Mouse (Mus musculus): ENCODE results near the gene Ptdss2. TPM values are rescaled to one million over a fixed set of nuclear protein-coding genes. Genes with fewer than 3 reads are reported as not detected.

Ptdss2 gene
- total RNA-seq (2021), result 10 to 100 TPM; 40.2 to 42.5 TPM

DNA sequence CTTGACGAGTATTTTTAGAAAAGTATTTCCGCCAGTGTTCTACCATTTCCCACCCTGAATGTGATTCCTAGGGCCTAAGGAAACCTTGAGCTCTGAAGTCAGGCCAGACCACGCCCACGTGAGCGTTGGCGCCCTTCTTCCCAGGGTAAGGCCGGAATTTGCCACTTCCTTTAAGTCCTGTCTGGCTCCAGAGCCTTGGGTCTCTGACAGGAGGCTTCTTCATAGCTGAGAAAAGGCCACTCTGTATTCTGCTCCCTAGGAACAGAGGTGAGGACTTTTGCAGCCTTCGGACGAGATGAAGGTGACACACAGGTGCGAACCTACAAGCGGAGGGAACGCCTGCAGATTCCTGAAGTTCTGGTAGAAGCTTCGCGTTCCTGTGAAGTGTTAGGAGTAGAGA is at the start of gene Ptdss2:
Ptdss2 (plus strand) TSS at position 138 of the 400 bp plus-strand sequence.
- DNase-seq, result peak; percentile 44

DNA sequence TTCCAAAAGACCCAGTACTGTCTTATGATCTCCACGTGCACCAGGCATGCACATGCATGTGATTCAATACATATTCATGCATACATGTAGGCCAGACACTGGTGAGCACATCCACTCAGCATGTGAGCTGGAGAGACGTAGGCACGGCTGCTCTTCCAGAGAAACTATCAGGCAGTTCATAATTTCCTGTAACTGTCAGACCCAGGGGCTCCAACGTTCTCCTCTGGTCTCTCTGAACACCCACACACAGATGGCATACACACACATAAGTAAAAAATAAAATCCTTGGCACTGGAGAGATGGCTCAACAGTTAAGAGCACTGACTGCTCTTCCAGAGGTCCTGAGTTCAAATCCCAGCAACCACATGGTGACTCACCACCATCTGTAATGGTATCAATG is 48.4 kb upstream of the Ptdss2 start:
- DNase-seq, result no peak

GRCm38 (mm10) chr7:141077841-141078240 is 44.3 kb upstream of the Ptdss2 start, which contains the start of gene Pkp3:
Pkp3 (plus strand) TSS chr7:141078218.
- no peak for DNase-seq

DNA sequence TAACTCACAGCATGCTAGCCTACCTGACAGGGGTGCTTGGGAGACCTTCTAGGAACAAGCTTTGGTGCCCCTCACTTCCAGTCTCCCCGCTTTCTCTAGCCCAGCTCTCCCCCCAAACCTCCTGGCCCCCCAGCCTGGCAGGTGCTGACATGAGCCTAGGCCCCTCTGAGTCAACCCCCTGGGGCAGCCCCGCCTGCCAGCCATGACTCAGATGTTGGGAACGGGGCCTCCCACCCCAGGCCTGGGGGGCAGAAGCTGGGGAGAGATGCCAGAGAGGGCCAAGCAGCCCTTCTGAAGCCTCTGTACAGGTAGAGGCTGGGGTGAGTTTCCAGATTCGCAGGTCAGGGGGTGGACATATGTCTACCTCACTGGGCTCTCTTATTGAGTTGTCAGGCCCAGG is 43.3 kb upstream of the Ptdss2 start:
- DNase-seq, result no peak

GRCm38 (mm10) chr7:141079481-141080449 is 42.4 kb upstream of the Ptdss2 start:
- DNase-seq, result no peak

- no peak for DNase-seq
Observed at GRCm38 (mm10) chr7:141087894-141088293, 34.3 kb upstream of the Ptdss2 start.

DNA sequence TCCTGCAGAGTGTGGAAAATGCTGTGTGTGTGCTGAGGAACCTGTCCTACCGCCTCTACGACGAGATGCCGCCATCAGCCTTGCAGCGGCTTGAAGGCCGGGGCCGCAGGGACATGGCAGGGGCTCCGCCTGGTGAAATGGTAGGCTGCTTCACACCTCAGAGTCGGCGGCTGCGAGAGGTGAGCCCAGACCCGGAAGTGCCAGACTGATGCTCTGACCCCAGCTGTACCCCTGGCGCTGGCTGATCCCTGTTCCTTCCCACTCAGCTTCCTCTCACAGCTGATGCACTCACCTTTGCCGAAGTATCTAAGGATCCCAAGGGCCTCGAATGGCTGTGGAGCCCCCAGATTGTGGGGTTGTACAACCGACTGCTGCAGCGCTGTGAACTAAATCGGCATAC is 33.7 kb upstream of the Ptdss2 start:
- no peak for DNase-seq

GRCm38 (mm10) chr7:141090228-141090627 is 32.0 kb upstream of the Ptdss2 start:
- DNase-seq, result no peak

- DNase-seq, result peak; percentile 86
Observed at GRCm38 (mm10) chr7:141092051-141092735, 30.0 kb upstream of the Ptdss2 start.

GRCm38 (mm10) chr7:141093950-141094349 is 28.2 kb upstream of the Ptdss2 start:
- DNase-seq, result no peak

DNA sequence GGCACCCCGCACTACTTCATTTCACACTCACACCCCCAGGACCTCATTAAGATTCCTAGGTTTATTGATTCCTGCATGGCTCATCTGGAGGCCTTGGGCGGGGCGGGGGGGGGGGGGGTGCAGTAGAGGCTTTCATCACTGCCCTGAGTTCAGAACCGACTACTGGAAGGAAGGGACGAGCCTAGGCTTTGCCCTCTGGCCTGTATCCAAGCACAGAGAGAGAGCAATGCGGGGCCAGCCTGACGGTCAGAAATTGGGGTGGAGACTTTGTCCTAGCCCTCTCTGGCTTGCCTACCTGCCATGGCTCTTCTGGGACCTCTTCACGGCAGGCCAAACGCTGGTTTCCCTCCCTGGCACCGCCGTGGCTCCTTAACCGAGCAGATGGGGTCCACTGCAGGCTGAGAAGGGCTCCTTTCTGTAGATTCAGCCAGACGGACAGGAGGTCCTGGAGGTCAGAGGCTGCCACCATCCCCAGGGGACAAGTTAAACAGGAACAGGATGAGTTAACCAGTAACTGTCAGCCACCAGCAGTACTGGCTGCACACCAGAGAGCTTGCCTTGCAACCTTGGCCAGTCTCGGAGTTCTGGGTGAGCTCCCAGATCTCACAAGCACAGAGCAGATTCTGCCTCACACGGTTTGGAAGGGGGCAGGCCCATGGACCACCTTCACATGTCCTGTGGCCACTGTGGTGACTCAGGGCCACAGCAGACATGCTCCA is 27.5 kb upstream of the Ptdss2 start:
- no peak for DNase-seq

GRCm38 (mm10) chr7:141096021-141096420 is 26.2 kb upstream of the Ptdss2 start:
- DNase-seq, result no peak

DNA sequence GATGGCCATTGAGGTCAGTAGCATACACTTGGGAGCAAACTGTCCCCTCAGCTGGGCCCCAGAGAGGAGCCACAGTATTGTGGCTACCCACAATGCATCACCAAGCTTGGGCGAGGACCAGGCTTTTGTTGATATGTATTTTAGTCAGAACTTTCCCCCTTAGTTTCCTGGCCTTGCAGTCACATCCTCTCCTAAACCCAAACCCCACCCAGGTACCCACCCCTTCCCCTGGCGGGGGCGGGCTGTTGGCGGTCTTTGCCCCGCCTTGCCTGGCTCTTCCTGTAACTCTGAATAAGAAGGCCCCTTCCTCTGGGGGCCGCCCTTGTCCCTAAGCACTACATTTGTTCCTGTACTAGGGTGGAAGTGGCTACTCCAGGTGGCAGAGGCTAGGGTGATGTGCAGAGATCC is 25.5 kb upstream of the Ptdss2 start:
- DNase-seq, result peak; percentile 72

DNA sequence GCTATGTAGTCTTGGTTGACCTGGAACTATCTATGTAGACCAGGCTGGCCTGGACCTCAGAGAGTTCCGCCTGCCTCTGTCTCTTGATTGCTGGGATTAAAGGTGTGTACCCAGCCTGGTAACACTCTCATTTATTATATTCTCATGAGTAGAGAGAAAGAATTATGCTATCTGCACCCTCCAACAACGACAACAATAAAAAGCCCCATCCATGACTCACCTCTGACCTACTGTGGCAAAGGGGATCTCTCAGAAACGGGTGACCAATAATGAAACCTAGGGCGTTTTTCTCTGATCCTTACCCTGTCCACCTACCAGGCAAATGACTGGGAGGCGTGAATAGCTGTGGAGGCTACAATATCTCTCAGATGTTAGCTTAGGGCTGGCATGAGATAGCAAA is 25.0 kb upstream of the Ptdss2 start:
- DNase-seq, result no peak

DNA sequence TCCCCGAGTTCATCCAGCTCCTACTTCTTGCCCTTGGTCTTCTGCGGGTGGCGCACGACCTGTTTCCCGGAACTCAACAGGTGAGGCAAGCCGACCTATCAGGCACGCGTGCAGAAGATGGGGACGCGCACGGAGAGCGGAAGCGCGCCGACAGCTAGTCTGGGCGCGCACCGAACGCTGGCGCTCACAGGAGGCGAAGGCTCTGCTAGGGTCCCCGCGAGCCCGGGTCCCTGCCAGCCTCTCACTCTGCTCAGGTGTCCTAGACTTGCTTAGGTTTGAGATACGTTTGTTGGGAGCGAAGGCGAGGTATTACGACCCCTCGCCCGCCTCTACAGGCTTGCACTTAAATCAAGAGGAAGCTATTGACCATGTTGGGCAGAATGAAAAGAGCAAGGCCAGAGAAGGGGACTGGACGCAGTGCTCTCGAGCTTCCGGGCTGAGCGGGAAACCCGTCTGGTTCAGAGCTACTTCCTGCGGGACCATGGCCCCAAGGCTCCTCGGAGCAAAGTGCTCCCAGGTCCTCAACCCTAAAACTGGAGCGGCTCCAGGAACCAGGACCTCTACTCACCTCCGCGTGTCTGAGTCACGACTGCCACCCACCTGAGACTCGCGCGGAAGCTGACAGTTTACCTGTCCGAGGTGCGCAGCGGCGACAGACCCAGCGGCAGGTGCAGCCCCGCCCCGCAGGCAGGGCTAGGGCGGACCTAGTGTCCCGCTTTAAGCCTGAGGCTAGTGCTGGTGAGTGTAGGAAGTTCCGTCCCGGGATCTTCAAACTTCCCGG is 22.1 kb upstream of the Ptdss2 start, which contains the start of gene Sigirr:
Sigirr (minus strand) TSS at position 662 of the 781 bp plus-strand sequence.
- peak; percentile 26 for DNase-seq

GRCm38 (mm10) chr7:141103161-141103560 is 19.0 kb upstream of the Ptdss2 start:
- no peak for DNase-seq

DNA sequence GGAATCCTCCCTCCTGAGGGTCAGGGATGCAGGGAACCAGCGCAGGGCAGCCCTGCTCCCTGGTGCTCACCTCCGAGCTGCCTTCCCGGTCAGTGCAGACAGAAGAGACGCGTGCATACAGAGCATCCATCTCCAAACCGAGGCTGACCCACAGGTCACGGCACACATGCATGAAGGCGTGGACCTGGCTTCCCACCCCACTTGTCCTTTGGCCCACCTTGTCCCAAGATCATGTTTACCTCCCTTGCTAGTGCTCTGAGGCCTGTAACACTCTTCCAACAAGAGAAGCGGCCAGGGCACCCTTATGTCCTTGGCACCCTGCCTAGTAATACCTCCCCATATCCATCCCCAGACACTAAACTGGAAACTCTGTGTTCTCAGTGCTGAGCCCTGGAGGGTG is 6.3 kb upstream of the Ptdss2 start:
- no peak for DNase-seq

DNA sequence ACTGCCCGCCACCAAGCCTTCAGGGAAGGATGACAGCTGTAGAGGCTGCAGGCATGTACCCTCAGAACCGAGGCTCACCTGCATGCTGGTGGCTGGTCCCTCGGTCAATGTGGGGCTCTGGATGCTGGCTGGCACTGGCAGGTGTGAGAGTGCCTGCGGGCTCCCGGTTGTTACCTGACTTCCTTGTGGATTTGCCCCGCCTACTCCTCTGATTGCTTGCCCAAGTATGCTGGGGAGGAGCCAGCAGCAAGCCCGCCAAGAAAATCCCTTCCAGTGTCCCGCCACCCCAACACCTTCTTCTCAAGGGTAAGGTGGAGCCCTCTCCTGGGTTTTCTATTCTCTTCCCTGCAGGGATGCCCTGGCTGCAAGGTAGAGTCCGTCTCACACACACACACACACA is 4.5 kb upstream of the Ptdss2 start, which contains the start of gene Ano9:
Ano9 (minus strand) TSS at position 171 of the 400 bp plus-strand sequence.
- DNase-seq, result no peak

- DNase-seq, result no peak
Observed at GRCm38 (mm10) chr7:141119487-141119886, 2.7 kb upstream of the Ptdss2 start.

GRCm38 (mm10) chr7:141120605-141121004 is 1.6 kb upstream of the Ptdss2 start:
- DNase-seq, result no peak

DNA sequence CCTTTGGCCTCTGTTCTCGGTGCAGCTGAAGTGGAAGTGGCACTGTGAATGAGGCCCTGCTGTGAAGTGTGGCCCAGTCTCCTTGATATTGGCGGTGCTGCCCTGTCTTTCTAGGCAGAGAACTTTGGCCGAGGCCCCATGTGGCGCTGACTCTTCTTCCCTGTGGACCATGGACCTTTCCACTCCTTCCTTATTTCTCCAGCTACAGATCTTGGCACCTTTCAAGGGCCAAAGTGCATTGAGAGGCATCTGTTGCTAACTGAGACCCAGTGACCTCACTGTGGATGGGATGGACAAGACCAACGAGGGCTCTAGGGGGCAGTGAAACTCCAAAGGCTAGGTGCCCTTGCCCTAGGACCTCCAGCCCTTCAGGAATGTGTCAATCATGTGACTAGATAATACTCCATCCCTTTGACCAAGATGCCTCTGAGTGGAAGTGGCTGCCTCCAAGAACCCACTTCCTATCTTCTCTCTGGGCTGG is 1.1 kb upstream of the Ptdss2 start:
- DNase-seq, result no peak
